Mouse (Mus musculus) lung, postnatal 0 days (tissue): Measurements from ENCODE around the gene Cdh1. TPM values are rescaled to one million over a fixed set of nuclear protein-coding genes. Genes with fewer than 3 reads are reported as not detected.
A peak's percentile ranks its signal among the peaks of the same experiment; 100 is the strongest.

Source experiments
- ATAC-seq: fragments of 200-750 bp; cut with Nextera tagmentation; 2 replicates; pipeline ENCODE4 v1.8.0; 2017; ENCODE audit warnings: moderate library complexity
- DNase-seq: peaks from one replicate; pipeline ENCODE4 v3.0.0-alpha.2; 2016; ENCODE audit warnings: low spot score
- H3K27ac ChIP-seq: fragments of 300-500 bp; sonication (generic); 2 replicates; pipeline ENCODE4 v1.5.1; 2014; ENCODE audit warnings: antibody characterized with exemption, mild to moderate bottlenecking, low read length, mixed read lengths
- H3K27me3 ChIP-seq: fragments of 300-500 bp; sonication (generic); replicated peaks from 2 replicates; pipeline ENCODE4 v1.6.1; 2014; ENCODE audit warnings: low read length, mixed read lengths; ENCODE audit not compliant: insufficient read depth
- H3K36me3 ChIP-seq: fragments of 300-500 bp; sonication (generic); 2 replicates; pipeline ENCODE4 v1.6.1; 2014; ENCODE audit warnings: low read length, mixed read lengths; ENCODE audit not compliant: insufficient read depth
- H3K4me1 ChIP-seq: fragments of 300-500 bp; sonication (generic); 2 replicates; pipeline ENCODE4 v1.6.1; 2014; ENCODE audit warnings: antibody characterized with exemption, low read depth, low read length, mixed read lengths; ENCODE audit not compliant: insufficient read depth
- H3K4me2 ChIP-seq: fragments of 300-500 bp; sonication (generic); replicated peaks from 2 replicates; pipeline ENCODE4 v1.6.1; 2014; ENCODE audit warnings: low read depth, mild to moderate bottlenecking, low read length, moderate library complexity, mixed read lengths
- H3K4me3 ChIP-seq: fragments of 300-500 bp; sonication (generic); 2 replicates; pipeline ENCODE4 v1.5.1; 2014; ENCODE audit warnings: low read depth, low read length
- H3K9ac ChIP-seq: fragments of 300-500 bp; sonication (generic); replicated peaks from 2 replicates; pipeline ENCODE4 v1.6.1; 2014; ENCODE audit warnings: low read depth, mild to moderate bottlenecking
- H3K9me3 ChIP-seq: fragments of 300-500 bp; sonication (generic); 2 replicates; pipeline ENCODE4 v1.6.1; 2016; ENCODE audit warnings: low read length, mixed read lengths
- CTCF ChIP-seq: IDR thresholded peaks from 2 replicates; pipeline ENCODE4 v1.5.1; 2016; ENCODE audit warnings: antibody characterized with exemption, mild to moderate bottlenecking
- EP300 ChIP-seq: IDR thresholded peaks from 2 replicates; pipeline ENCODE4 v1.6.1; 2016; ENCODE audit warnings: antibody characterized with exemption, mild to moderate bottlenecking, control low read depth
- WGBS: fragments of 180-500 bp; shearing (Covaris S2); extraction: QIAGEN DNeasy Blood & Tissue Kit; methylation state at CpG from one replicate; pipeline ENCODE4 v1.1.7; 2014; 5-methylcytosine and 5-hydroxymethylcytosine counted together
- polyA plus RNA-seq: library from polyadenylated mRNA; unstranded; fragments of >200 nt; fragmentation: Nextera tagmentation; extraction: Ambion mirVana; gene quantifications from 2 replicates; pipeline ENCODE4 v1.2.1, GENCODE M21; 2015

Cdh1 gene
- polyA plus RNA-seq, 1 experiment from 2014 or later = 88.2 TPM

GRCm38 (mm10) chr8:106648421-106648820 is 45.3 kb downstream of the Cdh1 start:
- no peak overlapping the region for H3K4me3 ChIP-seq
- H3K4me1 ChIP-seq = no peaks in the 10 kb centered on the region
- 91% methylated on average over 8 of the region's 8 CpGs for WGBS
- no peak overlapping the region for H3K27ac ChIP-seq
- no peaks in the 10 kb centered on the region for H3K36me3 ChIP-seq
- no peak for DNase-seq
- H3K4me2 ChIP-seq = no peak overlapping the region
- no peaks in the 10 kb centered on the region for H3K9me3 ChIP-seq
- TF ChIP-seq CTCF = no peak
- TF ChIP-seq EP300 = no peak
- no peak overlapping the region for H3K9ac ChIP-seq
- ATAC-seq = no peak
- no peaks in the 10 kb centered on the region for H3K27me3 ChIP-seq

GRCm38 (mm10) chr8:106651994-106652393 is 48.8 kb downstream of the Cdh1 start:
- H3K27me3 ChIP-seq = no peaks in the 10 kb centered on the region
- H3K9me3 ChIP-seq = no peaks in the 10 kb centered on the region
- H3K27ac ChIP-seq = no peak overlapping the region
- H3K9ac ChIP-seq = no peak overlapping the region
- H3K4me1 ChIP-seq = no peaks in the 10 kb centered on the region
- DNase-seq = no peak
- no peak overlapping the region for H3K4me2 ChIP-seq
- no peak overlapping the region for H3K4me3 ChIP-seq
- no peaks in the 10 kb centered on the region for H3K36me3 ChIP-seq
- 59% methylated on average over 3 of the region's 3 CpGs for WGBS
- TF ChIP-seq CTCF (no peak), EP300 (0 out of 2 replicates have a peak, but pooled peaks have one; percentile 19)
- no peak for ATAC-seq

GRCm38 (mm10) chr8:106656046-106656445 is 52.9 kb downstream of the Cdh1 start:
- Histone ChIP-seq H3K36me3 (no peaks in the 10 kb centered on the region), H3K4me3 (no peak overlapping the region), H3K9ac (no peak overlapping the region), H3K27ac (no peak overlapping the region), H3K9me3 (no peaks in the 10 kb centered on the region), H3K4me1 (no peaks in the 10 kb centered on the region), H3K4me2 (no peak overlapping the region), H3K27me3 (no peaks in the 10 kb centered on the region)
- no peak for ATAC-seq
- TF ChIP-seq EP300 (no peak), CTCF (no peak)
- peak; percentile 39 for DNase-seq

- no peak overlapping the region for H3K9ac ChIP-seq
- no peaks in the 10 kb centered on the region for H3K27me3 ChIP-seq
- ATAC-seq (no peak), DNase-seq (no peak)
- 48% methylated on average over 2 of the region's 2 CpGs for WGBS
- no peak overlapping the region for H3K4me3 ChIP-seq
- H3K4me1 ChIP-seq = no peaks in the 10 kb centered on the region
- no peaks in the 10 kb centered on the region for H3K9me3 ChIP-seq
- H3K36me3 ChIP-seq = peaks cover 4% of the 10 kb centered on the region; the same call in 1 of the 2 replicates
- TF ChIP-seq EP300 (no peak), CTCF (no peak)
- no peak overlapping the region for H3K4me2 ChIP-seq
- H3K27ac ChIP-seq = no peak overlapping the region
Observed at GRCm38 (mm10) chr8:106672786-106673185, 69.6 kb downstream of the Cdh1 start.

GRCm38 (mm10) chr8:106674318-106674717 is 71.2 kb downstream of the Cdh1 start:
- 98% methylated on average over 15 of the region's 15 CpGs for WGBS
- no peak overlapping the region for H3K4me3 ChIP-seq
- no peak overlapping the region for H3K4me2 ChIP-seq
- no peaks in the 10 kb centered on the region for H3K4me1 ChIP-seq
- H3K9me3 ChIP-seq = no peaks in the 10 kb centered on the region
- peaks cover 4% of the 10 kb centered on the region; the same call in 1 of the 2 replicates for H3K36me3 ChIP-seq
- DNase-seq = no peak
- no peak for ATAC-seq
- no peak overlapping the region for H3K27ac ChIP-seq
- TF ChIP-seq CTCF (no peak), EP300 (no peak)
- no peak overlapping the region for H3K9ac ChIP-seq
- H3K27me3 ChIP-seq = no peaks in the 10 kb centered on the region

- no peak for ATAC-seq
- H3K9me3 ChIP-seq = no peaks in the 10 kb centered on the region
Observed at GRCm38 (mm10) chr8:106674894-106675293, 71.7 kb downstream of the Cdh1 start.

More at GRCm38 (mm10) chr8:106674894-106675293, 71.7 kb downstream of the Cdh1 start:
- DNase-seq = no peak
- no peak overlapping the region for H3K4me3 ChIP-seq
- H3K4me2 ChIP-seq = no peak overlapping the region
- peak; percentile 50 for TF ChIP-seq CTCF
- TF ChIP-seq EP300 = no peak
- no peaks in the 10 kb centered on the region for H3K27me3 ChIP-seq
- no peak overlapping the region for H3K27ac ChIP-seq
- no peaks in the 10 kb centered on the region for H3K4me1 ChIP-seq
- H3K9ac ChIP-seq = no peak overlapping the region
- 77% methylated on average over 8 of the region's 8 CpGs for WGBS
- peaks cover 4% of the 10 kb centered on the region; the same call in 1 of the 2 replicates for H3K36me3 ChIP-seq
